Mouse (Mus musculus): ENCODE measurements around the gene Bicc1.
"Not testable (repeated sequence)": the region's sequence is repeated elsewhere in the genome, so short reads cannot be mapped to it uniquely, and the experiment has no call there.

Gene Bicc1

DNA sequence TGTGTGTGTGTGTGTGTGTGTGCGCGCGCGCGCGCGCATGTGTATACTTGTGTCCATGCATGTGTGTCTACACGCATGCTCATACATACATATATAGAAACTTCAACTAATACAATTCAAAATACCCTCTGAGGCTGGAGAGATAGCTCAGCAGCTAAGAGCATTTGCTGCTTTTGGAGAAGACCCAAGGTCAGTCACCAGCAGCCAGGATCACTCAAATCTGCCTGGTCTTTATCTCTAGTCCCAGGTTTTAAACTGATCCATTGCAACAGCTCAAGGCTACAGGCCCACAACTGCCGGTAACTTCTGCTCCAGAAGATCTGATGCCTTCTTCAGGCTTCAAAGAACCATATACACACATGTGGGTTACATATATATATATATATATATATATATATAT is 163.4 kb downstream of the Bicc1 start:
- DNase-seq (ENCODE audit: low spot score in 2 of 2), result no peak

- DNase-seq (ENCODE audit: low spot score in 2 of 2), result no peak
Observed at GRCm38 (mm10) chr10:70994135-70994497, 165.4 kb downstream of the Bicc1 start.

DNA sequence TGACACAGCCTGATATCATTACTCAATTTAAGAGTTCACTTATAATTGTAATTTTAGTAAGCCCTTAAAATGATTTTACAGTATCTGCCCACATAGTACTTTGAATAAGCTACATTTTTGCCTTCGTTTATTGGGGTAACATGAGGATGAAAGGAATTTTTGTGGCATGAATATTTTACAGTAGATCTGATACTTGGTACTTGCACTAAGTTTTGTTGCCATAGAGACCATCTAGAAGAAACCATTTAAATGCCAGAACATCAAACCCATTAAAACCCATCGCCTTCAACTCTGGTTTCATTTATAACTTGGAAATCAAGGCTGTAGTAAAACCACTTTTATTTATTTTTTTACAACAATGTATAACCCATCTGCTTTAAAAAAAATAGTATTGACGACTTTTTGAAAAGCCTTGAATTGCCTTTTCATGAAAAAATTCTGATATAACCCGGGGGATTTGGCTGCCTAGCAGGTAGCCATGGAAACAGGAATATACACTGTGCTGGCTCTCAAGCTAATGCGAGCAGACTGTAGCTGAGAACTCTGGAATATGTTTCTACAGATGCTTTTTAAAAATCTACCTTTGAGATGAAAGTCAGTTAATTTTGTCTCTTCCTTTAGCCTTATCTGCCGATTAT is 165.9 kb downstream of the Bicc1 start:
- no peak for DNase-seq (ENCODE audit: low spot score in 2 of 2)

DNA sequence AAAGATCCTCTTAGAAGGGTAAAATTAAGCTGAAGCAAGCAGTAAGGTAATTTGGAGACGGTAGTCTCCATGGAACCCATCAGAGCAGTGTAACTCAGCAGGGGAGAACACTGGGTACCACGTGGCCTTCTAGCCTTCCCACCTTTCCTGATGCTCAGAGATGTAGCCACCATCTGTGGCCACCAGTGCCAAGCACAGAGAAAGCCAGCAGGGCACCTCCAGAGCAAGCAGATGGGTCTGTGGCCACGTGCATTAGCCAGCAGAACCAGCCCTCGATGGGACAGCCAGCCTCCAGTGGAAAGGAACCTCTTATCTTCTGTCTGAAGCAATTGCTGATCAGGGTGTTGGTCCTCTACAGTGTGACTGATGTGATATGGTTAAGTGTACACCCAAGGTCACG is 172.1 kb downstream of the Bicc1 start:
- no peak for DNase-seq (ENCODE audit: low spot score in 2 of 2)

- no peak for DNase-seq (ENCODE audit: low spot score in 2 of 2)
Observed at GRCm38 (mm10) chr10:70983036-70983670, 176.3 kb downstream of the Bicc1 start.

DNA sequence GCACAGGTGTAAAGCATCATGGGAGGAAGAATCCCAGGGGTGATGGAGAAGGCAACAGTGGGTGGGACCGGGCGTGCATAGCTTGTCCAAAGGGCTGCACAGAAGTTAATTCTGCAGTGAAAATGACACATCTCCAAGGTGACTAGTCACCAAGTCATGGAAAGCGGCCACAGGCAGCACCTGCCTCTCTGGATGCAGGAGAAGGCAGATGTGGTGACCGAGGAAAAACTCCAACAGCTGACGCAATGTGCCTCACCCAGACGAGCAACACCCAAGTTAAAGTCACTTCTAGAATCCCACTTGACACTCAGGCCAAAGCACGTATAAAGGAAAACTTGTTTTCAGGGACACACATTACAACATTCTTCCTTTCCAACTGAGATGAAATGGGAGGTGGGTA is 177.3 kb downstream of the Bicc1 start:
- DNase-seq (ENCODE audit: low spot score in 2 of 2), result no peak

DNA sequence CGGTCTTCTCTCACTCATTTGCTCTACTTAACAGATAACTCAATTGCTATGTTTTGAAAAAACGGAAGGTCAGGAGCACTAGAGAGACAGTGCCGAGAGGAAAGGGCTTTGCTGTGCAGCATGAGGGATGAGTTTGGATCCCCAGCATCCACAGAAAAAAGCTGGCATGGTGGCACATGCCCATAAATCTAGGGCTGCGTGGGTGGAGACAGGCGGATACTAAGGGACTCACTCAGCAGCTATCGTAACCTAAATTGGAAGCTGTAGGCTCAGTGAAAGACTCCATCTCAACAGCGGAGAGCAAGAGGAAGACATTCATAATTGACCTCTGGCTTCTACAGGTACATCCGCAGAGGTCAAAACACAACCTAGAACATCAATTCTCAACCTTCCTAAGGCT is 179.8 kb downstream of the Bicc1 start:
- no peak for DNase-seq (ENCODE audit: low spot score in 2 of 2)

GRCm38 (mm10) chr10:70977141-70977540 is 182.4 kb downstream of the Bicc1 start:
- no peak for DNase-seq (ENCODE audit: low spot score in 2 of 2)

GRCm38 (mm10) chr10:70976633-70977032 is 182.9 kb downstream of the Bicc1 start:
- no peak for DNase-seq (ENCODE audit: low spot score in 2 of 2)

DNA sequence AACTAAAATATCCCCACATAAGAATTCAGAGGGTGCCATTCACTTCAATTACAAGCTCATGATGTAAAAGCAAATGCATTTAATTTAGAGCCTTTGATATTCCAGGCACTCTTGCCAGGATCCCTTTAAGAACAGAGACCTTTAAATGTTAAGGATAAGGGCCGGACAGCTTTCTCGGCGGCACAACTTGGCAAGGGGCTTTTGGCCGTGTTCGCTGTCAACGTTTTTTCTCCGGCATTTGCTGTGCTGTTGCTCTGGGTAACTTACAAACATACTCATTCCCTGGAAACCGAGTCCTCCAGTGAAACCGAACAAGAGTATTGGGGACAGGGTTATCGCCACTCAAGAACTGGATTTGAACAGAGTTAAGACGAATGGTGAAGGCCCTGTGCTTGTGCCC is 188.3 kb downstream of the Bicc1 start:
- DNase-seq (ENCODE audit: low spot score in 2 of 2), result no peak

DNA sequence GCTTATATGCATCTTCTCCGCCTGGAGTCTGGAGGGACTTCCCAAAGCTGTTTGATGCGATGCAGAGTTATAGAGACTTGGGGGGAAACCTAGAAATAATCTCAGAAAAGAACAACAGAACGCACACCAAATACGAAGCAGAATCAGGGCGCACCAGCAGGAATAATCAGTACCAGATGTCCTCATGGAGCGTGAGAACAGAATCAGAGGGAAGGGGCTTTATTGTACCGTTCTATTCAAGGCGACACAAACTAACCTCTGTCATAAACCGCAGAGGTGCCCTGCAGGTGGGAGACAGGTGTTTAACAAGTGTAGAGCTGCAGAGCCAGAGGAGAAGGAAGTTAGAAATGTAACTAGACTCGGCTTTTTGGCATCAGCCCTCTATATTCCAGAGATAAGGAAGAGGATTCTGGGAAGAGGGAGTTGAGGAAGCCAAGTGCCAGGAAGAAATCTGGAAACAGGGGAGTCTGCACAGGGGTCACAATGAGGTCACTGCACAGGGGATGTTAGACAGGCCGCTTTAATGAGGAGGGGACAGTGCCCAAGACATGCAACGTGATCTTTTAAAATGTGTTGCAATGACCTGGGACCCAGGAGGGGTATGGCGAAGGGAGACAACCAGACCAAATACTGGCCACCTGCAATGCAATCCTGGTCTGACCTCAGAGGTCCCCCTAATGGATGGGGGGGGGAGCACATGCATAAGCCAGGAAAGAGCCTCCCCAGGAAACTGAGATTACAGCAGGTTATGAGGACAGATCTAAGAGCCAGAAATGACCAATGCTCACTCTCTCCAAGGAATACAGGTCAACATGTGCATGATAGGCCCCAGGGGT is 190.4 kb downstream of the Bicc1 start:
- no peak for DNase-seq (ENCODE audit: low spot score in 2 of 2)

- DNase-seq (ENCODE audit: low spot score in 2 of 2), result peak in 1 of 2 experiments; percentile 11
Observed at GRCm38 (mm10) chr10:70966642-70967345, 192.7 kb downstream of the Bicc1 start.

DNA sequence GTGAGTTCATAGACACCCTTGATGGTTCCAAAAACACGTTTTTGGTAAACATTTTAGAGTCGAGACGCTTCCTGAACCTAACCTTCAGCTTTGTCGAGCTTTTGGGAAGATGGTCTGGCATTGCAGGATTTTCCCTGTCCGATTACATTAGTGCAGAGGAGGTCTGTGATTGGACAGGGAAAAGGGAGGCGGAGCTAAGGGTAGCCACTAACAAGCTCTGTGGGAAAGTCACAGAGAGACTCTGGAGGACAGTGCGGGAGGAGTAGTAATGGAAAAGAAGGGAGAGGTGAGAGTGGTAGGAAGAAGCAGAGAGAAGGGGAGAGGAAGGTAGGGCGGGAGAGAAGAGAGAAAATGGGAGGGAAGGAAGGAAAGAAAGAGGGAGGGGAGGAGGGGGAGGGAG is 194.8 kb downstream of the Bicc1 start:
- no peak for DNase-seq (ENCODE audit: low spot score in 2 of 2)

GRCm38 (mm10) chr10:70963599-70964193 is 195.8 kb downstream of the Bicc1 start:
- no peak for DNase-seq (ENCODE audit: low spot score in 2 of 2)

- no peak for DNase-seq (ENCODE audit: low spot score in 2 of 2)
Observed at GRCm38 (mm10) chr10:70961641-70962040, 197.9 kb downstream of the Bicc1 start.

- not testable (repeated sequence) for DNase-seq (ENCODE audit: low spot score in 2 of 2)
Observed at GRCm38 (mm10) chr10:70960396-70960795, 199.1 kb downstream of the Bicc1 start.

DNA sequence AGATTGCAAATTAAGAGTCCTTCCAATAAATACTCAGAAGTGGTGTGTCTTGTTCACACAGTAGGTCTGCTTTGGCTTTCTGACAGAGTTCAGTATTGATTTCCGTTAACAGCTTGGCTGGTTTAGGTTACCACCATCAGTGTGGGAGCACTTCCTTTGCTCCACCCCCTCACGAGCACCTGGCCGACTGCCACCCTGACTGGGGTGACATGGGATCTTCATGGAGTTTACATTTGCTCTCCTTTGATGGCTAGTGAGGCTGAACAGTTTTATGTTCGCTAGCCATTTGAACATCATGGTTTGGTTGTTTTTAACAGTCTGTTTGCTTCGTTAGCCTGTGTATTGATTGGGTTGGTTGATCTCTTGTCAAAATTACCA is 206.7 kb downstream of the Bicc1 start:
- no peak for DNase-seq (ENCODE audit: low spot score in 2 of 2)

GRCm38 (mm10) chr10:70952056-70952769 is 207.3 kb downstream of the Bicc1 start:
- DNase-seq (ENCODE audit: low spot score in 2 of 2), result no peak

- no peak for DNase-seq (ENCODE audit: low spot score in 2 of 2)
Observed at GRCm38 (mm10) chr10:70950105-70950424, 209.4 kb downstream of the Bicc1 start.

DNA sequence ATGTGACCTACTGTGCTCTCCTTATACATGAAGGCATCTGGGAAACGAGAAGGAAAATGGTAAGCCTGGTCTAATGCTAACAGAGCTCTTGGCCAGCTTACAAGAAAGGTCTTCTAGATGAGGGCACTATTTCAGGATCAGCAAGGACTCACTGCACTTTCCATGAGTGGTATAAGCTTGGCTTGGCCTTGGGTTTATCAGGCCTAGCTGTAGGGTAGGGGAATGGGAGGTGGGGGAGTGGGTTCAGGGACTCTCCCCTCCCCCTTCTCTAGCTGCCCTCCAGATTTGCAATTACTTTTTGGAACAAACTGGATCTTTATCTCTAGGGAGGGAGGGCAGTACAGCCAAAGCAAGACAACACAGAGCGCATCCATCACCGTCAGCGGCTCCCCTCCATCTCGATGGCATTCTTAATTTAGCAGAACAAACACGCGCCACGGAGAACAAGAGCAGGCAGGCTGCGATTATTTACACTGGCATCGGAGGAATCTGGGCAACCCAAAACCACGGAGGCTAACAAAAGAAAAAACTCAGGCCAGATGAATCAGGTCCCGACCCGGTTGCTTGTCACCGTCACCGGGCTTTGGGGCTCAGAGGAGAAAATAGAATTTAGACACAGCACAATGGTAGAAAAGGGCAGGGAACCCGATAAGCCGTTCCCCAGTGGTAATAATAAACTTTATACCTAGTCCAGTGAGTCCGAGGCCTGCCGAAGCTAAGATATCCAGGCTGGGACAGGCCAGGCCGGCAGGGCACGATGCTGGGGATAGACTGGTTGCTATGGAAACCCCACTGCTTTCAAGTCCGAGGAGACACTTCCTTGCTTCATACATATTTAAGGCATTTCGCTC is 210.0 kb downstream of the Bicc1 start:
- DNase-seq (ENCODE audit: low spot score in 2 of 2), result no peak
